Mouse (Mus musculus) heart, postnatal 0 days (tissue): ENCODE results near the gene Xpnpep3. TPM values are rescaled to one million over a fixed set of nuclear protein-coding genes. Genes with fewer than 3 reads are reported as not detected.

Source experiments
- ATAC-seq: fragments of 200-750 bp; cut with Nextera tagmentation; 2 replicates; pipeline ENCODE4 v1.8.0; 2017; ENCODE audit warnings: low read depth, moderate number of reproducible peaks, moderate library complexity; ENCODE audit not compliant: insufficient read depth
- DNase-seq: peaks from one replicate; pipeline ENCODE4 v3.0.0-alpha.2; 2016; ENCODE audit warnings: low spot score
- H3K27ac ChIP-seq: fragments of 300-500 bp; sonication (generic); 2 replicates; pipeline ENCODE4 v1.5.1; 2014; ENCODE audit warnings: low read depth, mild to moderate bottlenecking
- H3K27me3 ChIP-seq: fragments of 300-500 bp; sonication (generic); 2 replicates; pipeline ENCODE4 v1.6.1; 2014; ENCODE audit warnings: low read length, mixed read lengths; ENCODE audit not compliant: control insufficient read depth, insufficient read depth
- H3K36me3 ChIP-seq: fragments of 300-500 bp; sonication (generic); replicated peaks from 2 replicates; pipeline ENCODE4 v1.6.1; 2014; ENCODE audit warnings: low read length, mixed read lengths; ENCODE audit not compliant: control insufficient read depth, insufficient read depth
- H3K4me1 ChIP-seq: fragments of 300-500 bp; sonication (generic); 2 replicates; pipeline ENCODE4 v1.6.1; 2014; ENCODE audit warnings: antibody characterized with exemption; ENCODE audit not compliant: control insufficient read depth, insufficient read depth
- H3K4me2 ChIP-seq: fragments of 300-500 bp; sonication (generic); 2 replicates; pipeline ENCODE4 v1.6.1; 2014; ENCODE audit warnings: low read depth, mild to moderate bottlenecking, low read length, moderate library complexity
- H3K4me3 ChIP-seq: fragments of 300-500 bp; sonication (generic); 2 replicates; pipeline ENCODE4 v1.5.1; 2014; ENCODE audit warnings: low read depth, low read length
- H3K9ac ChIP-seq: fragments of 300-500 bp; sonication (generic); replicated peaks from 2 replicates; pipeline ENCODE4 v1.6.1; 2014; ENCODE audit warnings: low read depth, low read length, mixed read lengths
- H3K9me3 ChIP-seq: fragments of 300-500 bp; sonication (generic); replicated peaks from 2 replicates; pipeline ENCODE4 v1.6.1; 2016; ENCODE audit warnings: low read length; ENCODE audit not compliant: control insufficient read depth
- CTCF ChIP-seq: IDR thresholded peaks from 2 replicates; pipeline ENCODE4 v1.5.1; 2016; ENCODE audit warnings: antibody characterized with exemption, control low read depth, low read depth
- EP300 ChIP-seq: IDR thresholded peaks from 2 replicates; pipeline ENCODE4 v1.6.1; 2016; ENCODE audit warnings: antibody characterized with exemption, low read depth
- WGBS: fragments of 180-500 bp; shearing (Covaris S2); extraction: QIAGEN DNeasy Blood & Tissue Kit; methylation state at CpG from one replicate; pipeline ENCODE4 v1.1.7; 2014; 5-methylcytosine and 5-hydroxymethylcytosine counted together
- polyA plus RNA-seq: library from polyadenylated mRNA; unstranded; fragments of >200 nt; fragmentation: Nextera tagmentation; extraction: Ambion mirVana; gene quantifications from 2 replicates; pipeline ENCODE4 v1.2.1, GENCODE M21; 2015
- total RNA-seq: library from RNA; depleted of rRNA; stranded (reverse); fragments of >200 nt; gene quantifications from 2 replicates; pipeline ENCODE4 v1.2.3, GENCODE M21; 2014; ENCODE audit warnings: low replicate concordance

The Xpnpep3 gene
- total and polyA plus RNA-seq, 2 experiments from 2014 or later, result 7.3 to 10.5 TPM

- TF ChIP-seq EP300 (no peak), CTCF (no peak)
- Histone ChIP-seq H3K4me2 (no peak overlapping the region), H3K9me3 (no peaks in the 10 kb centered on the region), H3K27me3 (no peaks in the 10 kb centered on the region), H3K4me1 (peaks cover 17% of the 10 kb centered on the region; the same call in 1 of the 2 replicates), H3K4me3 (no peak overlapping the region), H3K36me3 (peaks cover 39% of the 10 kb centered on the region), H3K27ac (no peak overlapping the region), H3K9ac (no peak overlapping the region)
- DNase-seq, result no peak
- WGBS, result 83% methylated on average over 1 of the region's 1 CpGs
- ATAC-seq, result no peak
Observed at GRCm38 (mm10) chr15:81362501-81362900, 37.4 kb upstream of the Xpnpep3 start.

- no peak overlapping the region for H3K27ac ChIP-seq
- no peak overlapping the region for H3K4me2 ChIP-seq
- no peak for DNase-seq
- ATAC-seq, result no peak
- no peak overlapping the region for H3K9ac ChIP-seq
- H3K36me3 ChIP-seq, result peaks cover 55% of the 10 kb centered on the region
- TF ChIP-seq EP300, result no peak
- no peak for TF ChIP-seq CTCF
- WGBS, result 92% methylated on average over 1 of the region's 1 CpGs
- no peaks in the 10 kb centered on the region for H3K9me3 ChIP-seq
- peaks cover 14% of the 10 kb centered on the region; the same call in 1 of the 2 replicates for H3K4me1 ChIP-seq
- no peaks in the 10 kb centered on the region for H3K27me3 ChIP-seq
- no peak overlapping the region for H3K4me3 ChIP-seq
Observed at GRCm38 (mm10) chr15:81364271-81364670, 35.7 kb upstream of the Xpnpep3 start.

DNA sequence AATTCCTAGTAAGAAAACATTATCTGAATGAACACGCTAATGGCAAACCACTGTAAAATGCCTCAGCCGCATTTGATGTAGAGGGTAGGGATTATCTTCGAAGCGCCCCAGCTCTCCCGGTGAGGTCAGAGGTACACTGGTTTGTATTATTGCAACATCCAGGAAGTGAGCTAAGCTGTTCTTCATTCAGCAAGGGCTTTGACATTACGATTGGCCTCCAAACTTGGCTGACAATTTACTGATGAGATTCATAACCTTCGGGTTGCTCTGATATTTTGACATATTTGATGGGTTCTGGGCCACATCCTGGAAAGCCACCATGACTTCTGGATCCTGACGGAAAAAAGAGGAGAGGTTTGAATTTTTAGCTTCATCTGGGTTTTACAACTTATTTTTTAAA lies 34.7 kb upstream of the Xpnpep3 start:
- H3K27ac ChIP-seq, result no peak overlapping the region
- no peak overlapping the region for H3K4me2 ChIP-seq
- ATAC-seq, result no peak
- no peak for TF ChIP-seq CTCF
- no peak for TF ChIP-seq EP300
- H3K27me3 ChIP-seq, result no peaks in the 10 kb centered on the region
- 76% methylated on average over 8 of the region's 8 CpGs for WGBS
- peaks cover 8% of the 10 kb centered on the region; the same call in 1 of the 2 replicates for H3K4me1 ChIP-seq
- no peak overlapping the region for H3K9ac ChIP-seq
- no peak overlapping the region for H3K4me3 ChIP-seq
- H3K36me3 ChIP-seq, result peaks cover 65% of the 10 kb centered on the region
- H3K9me3 ChIP-seq, result no peaks in the 10 kb centered on the region
- DNase-seq, result no peak

DNA sequence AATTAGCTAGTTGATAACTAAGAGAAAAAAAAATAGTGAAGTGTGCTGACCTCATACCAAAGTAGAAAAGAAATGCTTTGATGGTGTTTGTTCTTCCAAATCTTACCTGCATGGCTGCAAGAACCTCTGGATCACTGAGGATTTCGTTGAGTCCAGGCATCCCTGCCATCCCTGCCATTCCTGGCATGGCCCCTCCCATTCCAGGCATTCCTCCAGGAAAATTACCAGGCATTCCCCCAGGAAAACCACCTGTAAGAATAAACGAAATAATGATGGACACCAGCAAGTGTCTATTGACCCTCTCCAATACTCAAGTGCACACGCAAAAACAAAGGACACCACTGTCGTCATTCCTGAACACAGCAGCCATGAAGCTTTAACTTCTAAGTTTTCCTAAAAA lies 33.7 kb upstream of the Xpnpep3 start:
- ATAC-seq (no peak), DNase-seq (no peak)
- H3K27ac ChIP-seq, result no peak overlapping the region
- H3K9me3 ChIP-seq, result no peaks in the 10 kb centered on the region
- TF ChIP-seq CTCF, result no peak
- TF ChIP-seq EP300, result no peak
- no peaks in the 10 kb centered on the region for H3K27me3 ChIP-seq
- H3K4me3 ChIP-seq, result no peak overlapping the region
- 65% methylated on average over 4 of the region's 4 CpGs for WGBS
- H3K4me2 ChIP-seq, result no peak overlapping the region
- peaks cover 75% of the 10 kb centered on the region for H3K36me3 ChIP-seq
- peaks cover 5% of the 10 kb centered on the region; the same call in 1 of the 2 replicates for H3K4me1 ChIP-seq
- no peak overlapping the region for H3K9ac ChIP-seq

DNA sequence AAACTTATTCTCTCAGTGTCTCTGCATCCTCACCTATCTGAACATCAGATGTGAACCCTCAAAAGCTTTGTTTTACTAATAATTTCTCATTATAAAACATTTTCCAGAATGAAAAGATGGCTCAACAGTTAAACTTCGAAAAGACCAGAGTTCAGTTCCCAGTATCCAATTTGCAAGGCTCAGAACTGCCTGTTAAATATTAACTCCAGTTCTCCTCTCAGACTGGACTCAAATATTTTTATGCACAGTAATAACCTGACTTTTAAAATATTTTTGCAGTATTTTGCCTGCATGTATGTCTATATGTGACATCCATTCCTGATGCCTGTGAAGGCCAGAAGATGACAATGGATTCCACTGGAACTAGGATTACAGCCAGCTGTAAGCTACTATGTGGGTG lies 31.3 kb upstream of the Xpnpep3 start:
- Histone ChIP-seq H3K9me3 (no peaks in the 10 kb centered on the region), H3K9ac (no peak overlapping the region), H3K4me1 (no peaks in the 10 kb centered on the region), H3K27ac (no peak overlapping the region), H3K27me3 (no peaks in the 10 kb centered on the region), H3K4me3 (no peak overlapping the region), H3K4me2 (no peak overlapping the region), H3K36me3 (peaks cover 86% of the 10 kb centered on the region)
- 93% methylated on average over 1 of the region's 1 CpGs for WGBS
- no peak for ATAC-seq
- no peak for DNase-seq
- TF ChIP-seq EP300 (no peak), CTCF (no peak)

GRCm38 (mm10) chr15:81370356-81370755 lies 29.6 kb upstream of the Xpnpep3 start:
- ATAC-seq (no peak), DNase-seq (no peak)
- peaks cover 89% of the 10 kb centered on the region for H3K36me3 ChIP-seq
- no peaks in the 10 kb centered on the region for H3K9me3 ChIP-seq
- no peak overlapping the region for H3K9ac ChIP-seq
- no peak overlapping the region for H3K4me2 ChIP-seq
- no peak overlapping the region for H3K4me3 ChIP-seq
- TF ChIP-seq EP300, result no peak
- TF ChIP-seq CTCF, result no peak
- H3K27ac ChIP-seq, result no peak overlapping the region
- H3K4me1 ChIP-seq, result no peaks in the 10 kb centered on the region
- no peaks in the 10 kb centered on the region for H3K27me3 ChIP-seq
- 68% methylated on average over 1 of the region's 1 CpGs for WGBS
